Mouse (Mus musculus) kidney, embryonic 14.5 days (tissue): ENCODE data around the gene Hpd. TPM values are rescaled to one million over a fixed set of nuclear protein-coding genes. Genes with fewer than 3 reads are reported as not detected.
"Not testable (repeated sequence)": the region's sequence is repeated elsewhere in the genome, so short reads cannot be mapped to it uniquely, and the experiment has no call there.

Experiments used
- ATAC-seq: fragments of 200-750 bp; cut with Nextera tagmentation; 2 replicates; pipeline ENCODE4 v1.8.0; 2017; ENCODE audit warnings: moderate number of reproducible peaks, mild to moderate bottlenecking, moderate TSS enrichment, moderate library complexity; ENCODE audit not compliant: low FRiP score, low TSS enrichment
- H3K27ac ChIP-seq: fragments of 300-500 bp; sonication (generic); 2 replicates; pipeline ENCODE4 v1.5.1; 2014; ENCODE audit warnings: low read depth, mild to moderate bottlenecking, low read length, moderate library complexity, mixed read lengths
- H3K27me3 ChIP-seq: fragments of 300-500 bp; sonication (generic); 2 replicates; pipeline ENCODE4 v1.6.1; 2014; ENCODE audit warnings: mild to moderate bottlenecking, low read length; ENCODE audit not compliant: control insufficient read depth, insufficient read depth
- H3K36me3 ChIP-seq: fragments of 300-500 bp; sonication (generic); 2 replicates; pipeline ENCODE4 v1.6.1; 2014; ENCODE audit warnings: low read length, mixed read lengths; ENCODE audit not compliant: control insufficient read depth, insufficient read depth
- H3K4me1 ChIP-seq: fragments of 300-500 bp; sonication (generic); 2 replicates; pipeline ENCODE4 v1.6.1; 2014; ENCODE audit warnings: low read length, mixed read lengths; ENCODE audit not compliant: control insufficient read depth, insufficient read depth
- H3K4me2 ChIP-seq: fragments of 300-500 bp; sonication (generic); replicated peaks from 2 replicates; pipeline ENCODE4 v1.6.1; 2014; ENCODE audit warnings: low read depth, mild to moderate bottlenecking, low read length
- H3K4me3 ChIP-seq: fragments of 300-500 bp; sonication (generic); 2 replicates; pipeline ENCODE4 v1.5.1; 2014; ENCODE audit warnings: mild to moderate bottlenecking, low read length
- H3K9ac ChIP-seq: fragments of 300-500 bp; sonication (generic); 2 replicates; pipeline ENCODE4 v1.6.1; 2014; ENCODE audit warnings: low read depth, mild to moderate bottlenecking, low read length, moderate library complexity
- H3K9me3 ChIP-seq: fragments of 300-500 bp; sonication (generic); 2 replicates; pipeline ENCODE4 v1.6.1; 2016; ENCODE audit warnings: low read length; ENCODE audit not compliant: control insufficient read depth
- whole genome bisulfite sequencing: fragments of 180-500 bp; shearing (Covaris S2); extraction: QIAGEN DNeasy Blood & Tissue Kit; methylation state at CpG from one replicate; pipeline ENCODE4 v1.1.7; 2014; 5-methylcytosine and 5-hydroxymethylcytosine counted together
- polyA plus RNA-seq: library from polyadenylated mRNA; unstranded; fragments of >200 nt; fragmentation: Nextera tagmentation; extraction: Ambion mirVana; gene quantifications from 2 replicates; pipeline ENCODE4 v1.2.1, GENCODE M21; 2014

Hpd gene
- polyA plus RNA-seq = not detected in 2 replicates

- Histone ChIP-seq H3K9ac (no peak within 1 kb of the TSS), H3K4me2 (no peak within 1 kb of the TSS), H3K4me3 (no peak within 1 kb of the TSS), H3K36me3 (no peaks in the 10 kb centered on the region), H3K4me1 (no peaks in the 10 kb centered on the region), H3K9me3 (no peaks in the 10 kb centered on the region), H3K27ac (no peak within 1 kb of the TSS), H3K27me3 (no peaks in the 10 kb centered on the region)
- WGBS = 83% methylated on average over 10 of the region's 10 CpGs
- no peak for ATAC-seq
These were observed at the start of gene Hpd for GRCm38 (mm10) chr5:123182651-123183050. Gene Hpd, minus strand, starts transcription at chr5:123182727.

DNA sequence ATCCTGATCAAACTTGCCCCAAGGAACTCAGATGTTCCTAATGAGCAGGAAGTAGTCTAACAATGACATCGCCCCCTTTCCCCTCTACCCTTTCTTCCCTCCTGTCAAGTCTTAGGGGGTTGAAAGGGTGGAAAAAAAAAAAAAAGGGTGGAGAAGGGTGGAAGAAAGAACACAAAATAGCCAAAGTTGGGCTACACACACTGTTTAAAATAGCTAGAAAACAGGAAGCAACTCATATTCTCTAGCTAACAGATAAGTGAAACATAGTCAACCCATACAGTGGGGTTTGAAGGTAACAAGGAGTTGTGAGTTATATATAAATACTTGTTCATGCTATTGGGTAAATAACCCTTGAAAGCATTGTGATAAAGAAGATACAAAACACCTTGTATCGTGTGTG, 49.7 kb upstream of the Hpd start:
- Histone ChIP-seq H3K27ac (no peak overlapping the region), H3K36me3 (peaks cover 9% of the 10 kb centered on the region; the same call in 1 of the 2 replicates), H3K9ac (no peak overlapping the region), H3K4me2 (no peak overlapping the region), H3K9me3 (no peaks in the 10 kb centered on the region), H3K4me3 (no peak overlapping the region), H3K4me1 (peaks cover 5% of the 10 kb centered on the region), H3K27me3 (no peaks in the 10 kb centered on the region)
- 97% methylated on average over 2 of the region's 2 CpGs for WGBS
- ATAC-seq = no peak

GRCm38 (mm10) chr5:123229296-123229695, 46.8 kb upstream of the Hpd start:
- H3K27ac ChIP-seq = no peak overlapping the region
- no peak overlapping the region for H3K4me3 ChIP-seq
- no peaks in the 10 kb centered on the region for H3K27me3 ChIP-seq
- peaks cover 5% of the 10 kb centered on the region for H3K4me1 ChIP-seq
- WGBS = 77% methylated on average over 6 of the region's 6 CpGs
- no peak overlapping the region; the same call in 1 of the 2 replicates for H3K9ac ChIP-seq
- ATAC-seq = no peak; the same call in 1 of the 2 replicates
- H3K36me3 ChIP-seq = no peaks in the 10 kb centered on the region; the same call in 1 of the 2 replicates
- no peaks in the 10 kb centered on the region for H3K9me3 ChIP-seq
- 0 out of 2 replicates have a peak overlapping the region, but pooled peaks have one; percentile 16 for H3K4me2 ChIP-seq

GRCm38 (mm10) chr5:123228524-123228922, 46.0 kb upstream of the Hpd start:
- Histone ChIP-seq H3K9ac (peak overlapping the region; percentile 77), H3K27ac (no peak overlapping the region), H3K9me3 (no peaks in the 10 kb centered on the region), H3K27me3 (no peaks in the 10 kb centered on the region), H3K4me3 (peak overlapping the region; percentile 68), H3K4me1 (peaks cover 5% of the 10 kb centered on the region), H3K36me3 (no peaks in the 10 kb centered on the region; the same call in 1 of the 2 replicates), H3K4me2 (peak overlapping the region; percentile 66)
- WGBS = 8% methylated on average over 15 of the region's 15 CpGs
- no peak for ATAC-seq

DNA sequence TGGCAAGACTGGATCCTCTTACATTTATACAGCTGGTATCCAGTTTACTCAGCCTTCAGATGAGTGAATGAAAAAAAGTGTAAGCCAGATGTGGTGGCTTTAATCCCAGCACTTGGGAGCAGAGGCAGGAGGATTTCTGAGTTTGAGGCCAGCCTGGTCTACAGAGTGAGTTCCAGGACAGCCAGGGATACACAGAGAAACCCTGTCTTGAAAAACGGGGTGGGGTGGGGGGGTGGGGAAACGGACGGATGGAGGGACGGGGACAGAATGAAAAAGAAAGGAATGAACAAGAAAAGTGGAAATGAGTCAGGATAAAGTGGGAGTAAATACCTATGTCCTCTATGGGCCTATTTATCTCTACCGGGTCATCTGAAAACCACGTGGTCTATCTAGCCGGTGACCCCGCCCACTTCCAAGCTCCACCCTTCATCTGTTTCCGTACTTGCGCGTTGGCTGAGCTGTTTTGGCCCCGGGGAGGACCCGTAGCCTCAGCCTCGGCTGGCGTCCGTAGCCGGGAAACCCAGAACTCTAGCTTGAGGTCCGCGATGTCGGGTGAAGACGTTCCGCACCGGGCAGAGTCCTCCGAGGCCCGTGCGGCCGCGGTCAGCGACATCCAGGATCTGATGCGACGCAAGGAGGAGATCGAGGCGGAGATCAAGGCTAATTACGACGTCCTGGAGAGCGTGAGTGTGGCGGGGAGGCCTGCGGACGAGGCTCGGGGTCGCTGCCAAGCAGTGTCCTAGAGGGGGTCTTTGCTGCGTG, 45.4 kb upstream of the Hpd start:
- no peaks in the 10 kb centered on the region; the same call in 1 of the 2 replicates for H3K36me3 ChIP-seq
- peaks cover 5% of the 10 kb centered on the region for H3K4me1 ChIP-seq
- H3K27ac ChIP-seq = no peak overlapping the region
- H3K4me2 ChIP-seq = peak overlapping the region; percentile 66
- peak overlapping the region; percentile 77 for H3K9ac ChIP-seq
- peak overlapping the region; percentile 68 for H3K4me3 ChIP-seq
- peak; percentile 89 for ATAC-seq
- H3K9me3 ChIP-seq = no peaks in the 10 kb centered on the region
- 3% methylated on average over 42 of the region's 42 CpGs for WGBS
- no peaks in the 10 kb centered on the region for H3K27me3 ChIP-seq

GRCm38 (mm10) chr5:123226851-123227250, 44.3 kb upstream of the Hpd start:
- Histone ChIP-seq H3K4me2 (no peak overlapping the region), H3K9me3 (no peaks in the 10 kb centered on the region), H3K27ac (no peak overlapping the region), H3K27me3 (no peaks in the 10 kb centered on the region), H3K4me1 (peaks cover 5% of the 10 kb centered on the region), H3K36me3 (no peaks in the 10 kb centered on the region; the same call in 1 of the 2 replicates), H3K9ac (no peak overlapping the region), H3K4me3 (no peak overlapping the region)
- no peak for ATAC-seq
- 90% methylated on average over 7 of the region's 7 CpGs for WGBS

GRCm38 (mm10) chr5:123223861-123224260, 41.3 kb upstream of the Hpd start:
- H3K4me1 ChIP-seq, H3K27me3 ChIP-seq, H3K4me3 ChIP-seq, H3K9me3 ChIP-seq, H3K9ac ChIP-seq, ATAC-seq, H3K27ac ChIP-seq, H3K4me2 ChIP-seq, H3K36me3 ChIP-seq: not testable (repeated sequence)
- 59% methylated on average over 6 of the region's 6 CpGs for WGBS

GRCm38 (mm10) chr5:123223051-123223410, 40.5 kb upstream of the Hpd start:
- H3K27ac ChIP-seq = no peak overlapping the region
- no peak overlapping the region for H3K9ac ChIP-seq
- no peak overlapping the region for H3K4me2 ChIP-seq
- no peaks in the 10 kb centered on the region for H3K4me1 ChIP-seq
- 60% methylated on average over 4 of the region's 4 CpGs for WGBS
- ATAC-seq = no peak
- no peaks in the 10 kb centered on the region for H3K27me3 ChIP-seq
- H3K36me3 ChIP-seq = no peaks in the 10 kb centered on the region
- no peak overlapping the region for H3K4me3 ChIP-seq
- H3K9me3 ChIP-seq = no peaks in the 10 kb centered on the region

- H3K4me1 ChIP-seq, H3K4me3 ChIP-seq, H3K4me2 ChIP-seq, H3K9me3 ChIP-seq, ATAC-seq, H3K36me3 ChIP-seq, H3K27me3 ChIP-seq, H3K27ac ChIP-seq, H3K9ac ChIP-seq: not testable (repeated sequence)
- 74% methylated on average over 3 of the region's 5 CpGs for WGBS
These were observed 40.0 kb upstream of the Hpd start for GRCm38 (mm10) chr5:123222346-123223050.
